ENCODE assay signal across 20 mouse cellular contexts in genomic region chr10:77103689-77104088, GRCm38 (mm10).
"Had no signal": no experiment of that assay in that cellular context is flagged by ENCODE, and none has a peak within 500 bp of the region (broad histone marks: within the 10 kb centered on the region; RNA-seq: fewer than 3 reads in every experiment).

No protein-coding gene starts in this region.

- H3K4me1 ChIP-seq: limb, embryonic 12.5 days; limb, embryonic 15.5 days; midbrain, embryonic 12.5 days; midbrain, embryonic 15.5 days; neural tube, embryonic 12.5 days; neural tube, embryonic 15.5 days had no signal

- H3K36me3 ChIP-seq: kidney, embryonic 15.5 days; limb, embryonic 12.5 days; limb, embryonic 15.5 days; midbrain, embryonic 12.5 days; midbrain, embryonic 15.5 days; neural tube, embryonic 12.5 days; neural tube, embryonic 15.5 days had no signal

- DNase-seq: kidney, adult 2 months; kidney, postnatal 14 days; kidney, postnatal 4 days; left cerebral cortex, postnatal 4 days; lung, adult 2 months; lung, postnatal 36 days; right cerebral cortex, adult 18-20 months; right cerebral cortex, postnatal 14 days; right cerebral cortex, postnatal 4 days; thymus, postnatal 25 days had no signal

- H3K27ac ChIP-seq: kidney, embryonic 15.5 days; limb, embryonic 12.5 days; limb, embryonic 15.5 days; midbrain, embryonic 12.5 days; midbrain, embryonic 15.5 days; neural tube, embryonic 12.5 days; neural tube, embryonic 15.5 days; stomach, postnatal 0 days had no signal

- H3K27me3 ChIP-seq: kidney, embryonic 15.5 days; limb, embryonic 12.5 days; limb, embryonic 15.5 days; midbrain, embryonic 12.5 days; midbrain, embryonic 15.5 days; neural tube, embryonic 12.5 days; neural tube, embryonic 15.5 days had no signal

- H3K4me3 ChIP-seq: kidney, embryonic 15.5 days; limb, embryonic 12.5 days; limb, embryonic 15.5 days; midbrain, embryonic 12.5 days; midbrain, embryonic 15.5 days; neural tube, embryonic 12.5 days; neural tube, embryonic 15.5 days had no signal

- H3K9ac ChIP-seq: kidney, embryonic 15.5 days; limb, embryonic 12.5 days; limb, embryonic 15.5 days; midbrain, embryonic 12.5 days; midbrain, embryonic 15.5 days; neural tube, embryonic 12.5 days; neural tube, embryonic 15.5 days had no signal

- ATAC-seq: intestine, postnatal 0 days; lung, postnatal 0 days; midbrain, embryonic 15.5 days had no signal

- H3K4me2 ChIP-seq: kidney, embryonic 15.5 days; limb, embryonic 12.5 days; limb, embryonic 15.5 days; midbrain, embryonic 12.5 days; midbrain, embryonic 15.5 days; neural tube, embryonic 12.5 days; neural tube, embryonic 15.5 days had no signal

- H3K9me3 ChIP-seq: kidney, embryonic 15.5 days; limb, embryonic 12.5 days; limb, embryonic 15.5 days; midbrain, embryonic 12.5 days; midbrain, embryonic 15.5 days; neural tube, embryonic 12.5 days; neural tube, embryonic 15.5 days had no signal
